Mouse (Mus musculus) right cerebral cortex, postnatal 14 days (tissue): Measurements from ENCODE around the gene Acaa1a.

Experiments used
- DNase-seq: peaks from one replicate; pipeline ENCODE4 v3.0.0; 2022

The Acaa1a gene

GRCm38 (mm10) chr9:119394808-119395207 is 55.3 kb downstream of the Acaa1a start:
- DNase-seq, result no peak
